ENCODE assay signal across 7 mouse cellular contexts in the genomic region with DNA sequence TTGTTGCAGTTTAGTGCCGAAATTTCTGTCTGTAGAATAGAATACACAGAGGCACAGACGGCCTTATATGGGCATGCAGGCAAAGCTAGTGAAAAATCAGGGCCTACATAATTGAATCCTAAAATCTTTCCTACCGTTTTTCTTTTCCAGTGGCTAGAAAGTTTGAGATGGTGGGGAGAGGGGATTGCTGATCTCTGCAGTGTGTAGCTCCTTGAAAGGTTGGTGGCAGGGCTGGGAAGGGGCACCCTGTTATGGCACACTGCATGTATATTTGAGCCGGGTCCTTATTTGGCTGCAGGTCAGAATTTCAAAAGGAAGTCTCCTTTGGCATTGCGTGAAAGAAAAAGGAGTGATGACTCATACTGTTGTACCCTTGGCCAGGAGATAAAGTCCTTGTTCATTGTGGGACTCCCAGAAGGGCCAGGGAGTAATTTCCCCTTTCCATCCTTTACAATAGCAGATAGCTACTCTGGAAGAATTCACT. TPM values are rescaled to one million over a fixed set of nuclear protein-coding genes. Genes with fewer than 3 reads are reported as not detected.
DNase-seq lines count a peak whose midpoint lies in the region; ATAC-seq and TF ChIP-seq lines count a peak whose summit lies in the region.

No protein-coding gene starts in this region.

- H3K27ac ChIP-seq in embryonic facial prominence, embryonic 11.5 days (replicated peaks; ENCODE audit: low read depth, low read length), result no peak overlapping the region; the same call in 1 of the 2 replicates
- H3K27ac ChIP-seq in limb, embryonic 14.5 days (replicated peaks; ENCODE audit: low read depth, low read length), result peak overlapping the region; percentile 96
- peak overlapping the region; percentile 94 for H3K27ac ChIP-seq in midbrain, postnatal 0 days (ENCODE audit: low read depth, low read length)

- DNase-seq in 3134 (ENCODE audit: extremely low read depth, insufficient read length, low spot score) (peak; percentile 58), A20 (ENCODE audit: low read depth, low spot score) (peak; percentile 61)
- no peak for DNase-seq in embryonic facial prominence, embryonic 11.5 days (ENCODE audit: low spot score)
- peak; percentile 45 for DNase-seq in heart, postnatal 4 days
- DNase-seq in limb, embryonic 14.5 days (ENCODE audit: low spot score), result peak; percentile 22
- DNase-seq in midbrain, postnatal 0 days (ENCODE audit: low spot score), result peak; percentile 45
- no peak for DNase-seq in right cerebral cortex, adult 18-20 months

- H3K4me1 ChIP-seq in embryonic facial prominence, embryonic 11.5 days (ENCODE audit: control insufficient read depth, insufficient read depth, low read length), result no peaks in the 10 kb centered on the region
- H3K4me1 ChIP-seq in limb, embryonic 14.5 days (ENCODE audit: control insufficient read depth, insufficient read depth, low read length), result peaks cover 18% of the 10 kb centered on the region; the same call in 1 of the 2 replicates
- peaks cover 17% of the 10 kb centered on the region for H3K4me1 ChIP-seq in midbrain, postnatal 0 days (ENCODE audit: insufficient read depth, low read length)

- H3K27me3 ChIP-seq in embryonic facial prominence, embryonic 11.5 days (ENCODE audit: control insufficient read depth, insufficient read depth, low read length), result no peaks in the 10 kb centered on the region
- no peaks in the 10 kb centered on the region for H3K27me3 ChIP-seq in limb, embryonic 14.5 days (ENCODE audit: control insufficient read depth, insufficient read depth, low read length)
- H3K27me3 ChIP-seq in midbrain, postnatal 0 days (ENCODE audit: insufficient read depth, low read length), result no peaks in the 10 kb centered on the region

- H3K9ac ChIP-seq in embryonic facial prominence, embryonic 11.5 days (replicated peaks; ENCODE audit: low read length), result peak overlapping the region; percentile 66
- H3K9ac ChIP-seq in limb, embryonic 14.5 days (ENCODE audit: low read depth, low read length, severe bottlenecking), result peak overlapping the region; percentile 83
- H3K9ac ChIP-seq in midbrain, postnatal 0 days (replicated peaks; ENCODE audit: low read length, poor library complexity, severe bottlenecking), result peak overlapping the region; percentile 87

- TF ChIP-seq POLR2A in limb, embryonic 14.5 days (IDR thresholded peaks at IDR 0.05; ENCODE audit: borderline replicate concordance, extremely low read depth, insufficient read depth, insufficient read length), result no peak

- TF ChIP-seq CTCF in midbrain, postnatal 0 days (IDR thresholded peaks at IDR 0.05), result no peak

- H3K9me3 ChIP-seq in embryonic facial prominence, embryonic 11.5 days (replicated peaks; ENCODE audit: control insufficient read depth, low read length), result no peaks in the 10 kb centered on the region
- H3K9me3 ChIP-seq in limb, embryonic 14.5 days (ENCODE audit: control insufficient read depth, low read length), result no peaks in the 10 kb centered on the region
- H3K9me3 ChIP-seq in midbrain, postnatal 0 days (ENCODE audit: low read length), result no peaks in the 10 kb centered on the region

- H3K4me2 ChIP-seq in embryonic facial prominence, embryonic 11.5 days (ENCODE audit: low read depth, low read length), result peak overlapping the region; percentile 57
- H3K4me2 ChIP-seq in limb, embryonic 14.5 days (replicated peaks; ENCODE audit: low read depth, low read length, severe bottlenecking), result peak overlapping the region; percentile 58
- peak overlapping the region; percentile 68 for H3K4me2 ChIP-seq in midbrain, postnatal 0 days (ENCODE audit: low read depth, low read length, poor library complexity, severe bottlenecking)

- peaks cover 6% of the 10 kb centered on the region for H3K36me3 ChIP-seq in embryonic facial prominence, embryonic 11.5 days (replicated peaks; ENCODE audit: control insufficient read depth, insufficient read depth, low read depth, low read length)
- H3K36me3 ChIP-seq in limb, embryonic 14.5 days (ENCODE audit: control insufficient read depth, insufficient read depth, low read length), result peaks cover 39% of the 10 kb centered on the region
- peaks cover 26% of the 10 kb centered on the region for H3K36me3 ChIP-seq in midbrain, postnatal 0 days (ENCODE audit: insufficient read depth, low read length)

- H3K4me3 ChIP-seq in embryonic facial prominence, embryonic 11.5 days (ENCODE audit: low read depth, low read length), result peak overlapping the region; percentile 61
- H3K4me3 ChIP-seq in limb, embryonic 14.5 days (replicated peaks; ENCODE audit: low read length), result peak overlapping the region; percentile 75
- H3K4me3 ChIP-seq in midbrain, postnatal 0 days (ENCODE audit: low read depth, low read length), result peak overlapping the region; percentile 83

- 3% methylated on average over 5 of the region's 5 CpGs for WGBS in embryonic facial prominence, embryonic 11.5 days
- 9% methylated on average over 5 of the region's 5 CpGs for WGBS in limb, embryonic 14.5 days
- WGBS in midbrain, postnatal 0 days, result 0% methylated on average over 5 of the region's 5 CpGs

- no peak for ATAC-seq in embryonic facial prominence, embryonic 11.5 days (replicated peaks; ENCODE audit: insufficient number of reproducible peaks, low FRiP score, low TSS enrichment, low read depth)
- no peak for ATAC-seq in limb, embryonic 14.5 days (ENCODE audit: low FRiP score, low read depth)
- no peak for ATAC-seq in midbrain, postnatal 0 days (ENCODE audit: low FRiP score)

RNA-seq across cellular contexts. Expression of gene Klf6, which starts 2.2 kb away (rescaled TPM):
- 43.6 and 55.5 TPM in 2 replicates for polyA plus RNA-seq in embryonic facial prominence, embryonic 11.5 days (2014; fragmentation: Nextera tagmentation; extraction: Ambion mirVana)
- 10 to 100 TPM; 62.0 to 68.7 TPM for total RNA-seq in heart, postnatal 4 days (2021)
- polyA plus RNA-seq in limb, embryonic 14.5 days (2012; rRNA removed), result 24.5 and 24.7 TPM in 2 replicates
- polyA plus RNA-seq in limb, embryonic 14.5 days (2014; fragmentation: Nextera tagmentation; extraction: Ambion mirVana), result 79.1 and 86.4 TPM in 2 replicates
- 63.9 and 75.1 TPM in 2 replicates for total RNA-seq in midbrain, postnatal 0 days (2014; rRNA removed)
- polyA plus RNA-seq in midbrain, postnatal 0 days (2015; fragmentation: Nextera tagmentation; extraction: Ambion mirVana), result 153 and 157 TPM in 2 replicates

Comparison
In these comparisons a context has a peak if more than half of its experiments do, and no peak if none do; other contexts are left out.
1. DNase-seq: peak in 3134 (single experiment), A20 (single experiment), heart, postnatal 4 days (single experiment), limb, embryonic 14.5 days (single experiment) and midbrain, postnatal 0 days (single experiment); none in embryonic facial prominence, embryonic 11.5 days (single experiment) and right cerebral cortex, adult 18-20 months (single experiment).
2. Peak in every context shown above with its lines, with median percentiles within 50 percentile points of each other: H3K4me2 ChIP-seq, H3K4me3 ChIP-seq and H3K9ac ChIP-seq.